Mouse (Mus musculus) layer of hippocampus, adult 9-10 months (tissue): ENCODE measurements around the gene Pced1b.

ENCODE experiments used
- DNase-seq: peaks from one replicate; pipeline ENCODE4 v3.0.0; 2022; ENCODE audit warnings: low spot score

Pced1b gene

GRCm38 (mm10) chr15:97257206-97257775 lies 10.4 kb downstream of the Pced1b start:
- no peak for DNase-seq

GRCm38 (mm10) chr15:97258483-97259230 lies 11.8 kb downstream of the Pced1b start:
- no peak for DNase-seq

- no peak for DNase-seq
These were observed 12.4 kb downstream of the Pced1b start for GRCm38 (mm10) chr15:97259300-97259699.

- no peak for DNase-seq
These were observed 13.2 kb downstream of the Pced1b start for GRCm38 (mm10) chr15:97259968-97260597.

GRCm38 (mm10) chr15:97262251-97262650 lies 15.3 kb downstream of the Pced1b start:
- DNase-seq = no peak

GRCm38 (mm10) chr15:97266236-97266845 lies 19.4 kb downstream of the Pced1b start:
- DNase-seq = no peak

- no peak for DNase-seq
These were observed 20.3 kb downstream of the Pced1b start for GRCm38 (mm10) chr15:97267094-97267695.

GRCm38 (mm10) chr15:97271985-97272697 lies 25.2 kb downstream of the Pced1b start:
- no peak for DNase-seq

GRCm38 (mm10) chr15:97272831-97273230 lies 25.9 kb downstream of the Pced1b start:
- DNase-seq = no peak

GRCm38 (mm10) chr15:97275626-97276395 lies 28.9 kb downstream of the Pced1b start:
- no peak for DNase-seq

- no peak for DNase-seq
These were observed 29.8 kb downstream of the Pced1b start for GRCm38 (mm10) chr15:97276660-97277153.

- DNase-seq = no peak
These were observed 30.4 kb downstream of the Pced1b start for GRCm38 (mm10) chr15:97277328-97277727.

- DNase-seq = no peak
These were observed 31.5 kb downstream of the Pced1b start for GRCm38 (mm10) chr15:97278340-97278948.

- DNase-seq = no peak
These were observed 33.2 kb downstream of the Pced1b start for GRCm38 (mm10) chr15:97280131-97280530.

GRCm38 (mm10) chr15:97280776-97281175 lies 33.9 kb downstream of the Pced1b start:
- DNase-seq = no peak

- no peak for DNase-seq
These were observed 35.0 kb downstream of the Pced1b start for GRCm38 (mm10) chr15:97281712-97282571.

- DNase-seq = no peak
These were observed 35.6 kb downstream of the Pced1b start for GRCm38 (mm10) chr15:97282572-97282881.

- no peak for DNase-seq
These were observed 37.3 kb downstream of the Pced1b start for GRCm38 (mm10) chr15:97284201-97284600.

GRCm38 (mm10) chr15:97285665-97286212 lies 38.8 kb downstream of the Pced1b start:
- DNase-seq = no peak
